Mouse (Mus musculus): ENCODE results near the gene Cox4i2. TPM values are rescaled to one million over a fixed set of nuclear protein-coding genes. Genes with fewer than 3 reads are reported as not detected.
A peak's percentile ranks its signal among the peaks of the same experiment; 100 is the strongest.

Gene Cox4i2
- polyA plus RNA-seq, 1 experiment from 2014 or later: 4.5 TPM

GRCm38 (mm10) chr2:152736090-152736601, 17.8 kb upstream of the Cox4i2 start, which contains the start of gene Id1:
TSS of gene Id1 (plus strand) at chr2:152736251.
- ATAC-seq (ENCODE audit: low read depth): peak; percentile 73
- 0% methylated on average over 28 of the region's 28 CpGs for WGBS
- no peaks in the 10 kb centered on the region for H3K36me3 ChIP-seq
- no peaks in the 10 kb centered on the region for H3K9me3 ChIP-seq
- peak within 1 kb of the TSS; percentile 84 for H3K9ac ChIP-seq
- peaks cover 62% of the 10 kb centered on the region for H3K4me1 ChIP-seq (replicated peaks)
- peak within 1 kb of the TSS; percentile 88 for H3K27ac ChIP-seq (replicated peaks)
- peak within 1 kb of the TSS; percentile 57 for H3K4me3 ChIP-seq
- H3K4me2 ChIP-seq: peak within 1 kb of the TSS; percentile 89
- H3K27me3 ChIP-seq: no peaks in the 10 kb centered on the region

DNA sequence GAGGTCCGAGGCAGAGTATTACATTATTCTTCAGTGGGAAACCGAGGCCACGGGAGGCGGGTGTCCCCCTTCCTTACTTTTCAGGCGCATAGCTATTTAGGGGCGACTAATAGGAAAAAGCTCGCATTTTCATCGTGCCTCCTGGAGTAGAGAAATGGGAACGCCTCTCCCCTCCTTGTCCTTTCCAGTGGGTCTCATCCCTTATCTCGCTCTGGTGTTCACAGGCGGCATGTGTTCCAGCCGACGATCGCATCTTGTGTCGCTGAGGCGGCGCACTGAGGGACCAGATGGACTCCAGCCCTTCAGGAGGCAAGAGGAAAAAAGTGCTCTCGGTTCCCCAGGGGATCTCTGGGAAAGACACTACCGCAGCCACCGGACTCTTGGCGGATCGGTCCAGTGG, 17.2 kb upstream of the Cox4i2 start:
- Histone ChIP-seq H3K4me1 (replicated peaks) (peaks cover 68% of the 10 kb centered on the region), H3K27ac (replicated peaks) (peak overlapping the region; percentile 88), H3K9me3 (no peaks in the 10 kb centered on the region), H3K4me2 (peak overlapping the region; percentile 89), H3K36me3 (no peaks in the 10 kb centered on the region), H3K9ac (peak overlapping the region; percentile 84), H3K27me3 (no peaks in the 10 kb centered on the region), H3K4me3 (peak overlapping the region; percentile 57)
- ATAC-seq (ENCODE audit: low read depth): no peak
- 0% methylated on average over 22 of the region's 22 CpGs for WGBS

GRCm38 (mm10) chr2:152737306-152738221, 16.4 kb upstream of the Cox4i2 start:
- no peaks in the 10 kb centered on the region for H3K36me3 ChIP-seq
- peak overlapping the region; percentile 84 for H3K9ac ChIP-seq
- ATAC-seq (ENCODE audit: low read depth): no peak
- no peaks in the 10 kb centered on the region for H3K9me3 ChIP-seq
- H3K4me3 ChIP-seq: peak overlapping the region; percentile 57
- H3K4me1 ChIP-seq (replicated peaks): peaks cover 76% of the 10 kb centered on the region
- peak overlapping the region; percentile 89 for H3K4me2 ChIP-seq
- H3K27me3 ChIP-seq: no peaks in the 10 kb centered on the region
- 11% methylated on average over 10 of the region's 10 CpGs for WGBS
- peak overlapping the region; percentile 88 for H3K27ac ChIP-seq (replicated peaks)

GRCm38 (mm10) chr2:152738341-152738740, 15.6 kb upstream of the Cox4i2 start:
- Histone ChIP-seq H3K27me3 (no peaks in the 10 kb centered on the region), H3K4me2 (peak overlapping the region; percentile 89), H3K4me1 (replicated peaks) (peaks cover 76% of the 10 kb centered on the region), H3K36me3 (no peaks in the 10 kb centered on the region), H3K4me3 (peak overlapping the region; percentile 57), H3K27ac (replicated peaks) (peak overlapping the region; percentile 88), H3K9me3 (no peaks in the 10 kb centered on the region), H3K9ac (peak overlapping the region; percentile 84)
- 62% methylated on average over 2 of the region's 2 CpGs for WGBS
- ATAC-seq (ENCODE audit: low read depth): no peak

DNA sequence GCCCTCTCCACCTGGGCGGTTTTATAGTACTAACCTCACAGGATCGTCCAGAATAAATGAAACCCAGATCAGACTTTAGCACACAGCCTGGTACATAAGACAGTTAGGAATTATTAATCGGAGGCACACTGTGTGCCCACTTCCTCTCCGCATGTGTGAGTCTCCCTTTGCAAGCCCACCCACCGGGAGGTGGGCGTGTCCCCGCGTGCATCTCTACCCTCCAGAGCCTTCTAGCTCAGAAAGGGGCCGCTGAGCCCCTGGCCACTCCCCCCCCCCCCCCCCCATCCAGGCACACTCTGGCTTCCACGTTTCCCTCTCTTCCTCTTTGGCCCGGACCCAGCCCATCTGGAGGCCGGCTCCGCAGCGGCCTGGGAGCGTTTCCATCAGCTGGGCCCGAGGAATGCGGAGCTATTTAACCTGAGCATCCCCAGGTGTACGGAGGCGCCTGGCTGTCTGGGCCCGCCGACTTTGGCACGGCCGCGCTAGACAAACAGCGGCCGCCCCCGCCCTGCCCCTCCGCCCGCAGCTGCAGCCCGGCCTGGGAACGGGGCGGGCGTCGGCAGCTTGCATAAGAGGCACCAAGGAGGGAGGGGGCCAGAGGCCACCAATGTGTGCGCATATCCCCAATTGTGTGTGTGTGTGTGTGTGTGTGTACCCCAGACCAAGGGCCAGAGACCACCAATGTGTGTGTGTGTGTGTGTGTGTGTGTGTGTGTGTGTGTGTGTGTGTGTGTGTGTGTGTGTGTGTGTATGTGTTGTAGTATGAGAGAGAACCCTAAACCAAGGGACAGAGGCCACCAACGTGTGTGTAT, 14.7 kb upstream of the Cox4i2 start:
- Histone ChIP-seq H3K36me3 (no peaks in the 10 kb centered on the region), H3K4me1 (replicated peaks) (peaks cover 74% of the 10 kb centered on the region), H3K4me2 (peak overlapping the region; percentile 89), H3K9me3 (no peaks in the 10 kb centered on the region), H3K27ac (replicated peaks) (peak overlapping the region; percentile 88), H3K4me3 (peak overlapping the region; percentile 57), H3K9ac (peak overlapping the region; percentile 84), H3K27me3 (no peaks in the 10 kb centered on the region)
- ATAC-seq (ENCODE audit: low read depth): peak; percentile 14
- WGBS: under 1% methylated on average over 34 of the region's 36 CpGs

DNA sequence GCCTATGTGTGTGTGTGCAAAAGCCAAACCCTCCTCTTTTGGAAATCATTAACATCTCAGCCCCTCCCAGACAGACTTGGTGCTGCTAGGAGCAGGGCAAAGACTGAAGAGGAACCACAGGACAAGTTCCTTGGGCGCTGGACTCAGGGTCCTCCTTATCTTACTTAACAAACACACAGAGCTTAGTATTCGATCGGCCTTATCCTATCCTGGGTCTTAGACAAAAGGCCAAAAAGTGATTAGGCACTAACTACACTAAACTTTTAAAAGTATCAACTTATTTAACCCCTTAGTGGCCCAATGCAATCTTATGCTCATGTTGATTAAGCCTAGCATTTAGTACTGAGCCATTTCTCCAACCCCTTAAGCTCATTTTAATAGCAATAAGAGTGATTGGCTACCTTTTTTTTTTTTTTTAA, 14.1 kb upstream of the Cox4i2 start:
- Histone ChIP-seq H3K9ac (peak overlapping the region; percentile 84; the same call in 1 of the 2 replicates), H3K4me1 (replicated peaks) (peaks cover 67% of the 10 kb centered on the region), H3K27ac (replicated peaks) (peak overlapping the region; percentile 88)

DNA sequence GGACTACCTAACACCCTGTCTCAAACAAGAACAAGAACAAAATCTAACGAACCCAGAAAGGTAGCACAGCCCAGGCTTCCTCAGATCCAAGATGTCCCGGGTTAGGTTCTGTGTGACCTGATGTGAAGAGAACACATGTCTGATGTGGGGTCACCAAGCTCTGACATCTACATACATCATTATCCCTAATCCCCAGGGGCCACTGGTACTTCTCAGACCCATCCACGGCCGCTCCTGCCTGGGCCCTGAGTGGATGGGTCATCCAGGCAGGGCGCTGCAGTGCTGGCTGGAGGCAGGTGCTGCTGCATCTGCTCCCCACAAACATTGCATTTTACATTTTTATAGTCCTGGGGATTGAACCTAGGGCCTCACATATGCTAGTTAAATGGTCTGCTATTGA, 13.5 kb upstream of the Cox4i2 start:
- WGBS: 59% methylated on average over 5 of the region's 5 CpGs
- Histone ChIP-seq H3K36me3 (no peaks in the 10 kb centered on the region), H3K4me1 (replicated peaks) (peaks cover 64% of the 10 kb centered on the region), H3K4me2 (no peak overlapping the region), H3K27ac (replicated peaks) (no peak overlapping the region), H3K9ac (no peak overlapping the region), H3K27me3 (no peaks in the 10 kb centered on the region), H3K9me3 (no peaks in the 10 kb centered on the region), H3K4me3 (no peak overlapping the region)
- no peak for ATAC-seq (ENCODE audit: low read depth)

More for the DNA sequence above, 14.1 kb upstream of the Cox4i2 start:
- ATAC-seq (ENCODE audit: low read depth): no peak
- Histone ChIP-seq H3K36me3 (no peaks in the 10 kb centered on the region), H3K4me3 (no peak overlapping the region), H3K9me3 (no peaks in the 10 kb centered on the region), H3K4me2 (peak overlapping the region; percentile 89), H3K27me3 (no peaks in the 10 kb centered on the region)
- WGBS: 41% methylated on average over 3 of the region's 3 CpGs

GRCm38 (mm10) chr2:152741153-152742041, 12.6 kb upstream of the Cox4i2 start:
- H3K27ac ChIP-seq (replicated peaks): peak overlapping the region; percentile 68
- H3K36me3 ChIP-seq: no peaks in the 10 kb centered on the region
- no peaks in the 10 kb centered on the region for H3K9me3 ChIP-seq
- no peak overlapping the region; the same call in 1 of the 2 replicates for H3K9ac ChIP-seq
- H3K4me1 ChIP-seq (replicated peaks): peaks cover 55% of the 10 kb centered on the region
- no peaks in the 10 kb centered on the region for H3K27me3 ChIP-seq
- WGBS: 52% methylated on average over 14 of the region's 14 CpGs
- peak; percentile 19; the same call in 1 of the 2 replicates for ATAC-seq (ENCODE audit: low read depth)
- no peak overlapping the region for H3K4me3 ChIP-seq
- peak overlapping the region; percentile 24; the same call in 1 of the 2 replicates for H3K4me2 ChIP-seq

- peaks cover 45% of the 10 kb centered on the region for H3K4me1 ChIP-seq (replicated peaks)
- 22% methylated on average over 10 of the region's 10 CpGs for WGBS
- H3K27me3 ChIP-seq: no peaks in the 10 kb centered on the region
- no peak overlapping the region for H3K4me3 ChIP-seq
- no peaks in the 10 kb centered on the region for H3K9me3 ChIP-seq
- H3K27ac ChIP-seq (replicated peaks): peak overlapping the region; percentile 68
- H3K36me3 ChIP-seq: no peaks in the 10 kb centered on the region
- ATAC-seq (ENCODE audit: low read depth): peak; percentile 62; the same call in 1 of the 2 replicates
- H3K4me2 ChIP-seq: peak overlapping the region; percentile 24; the same call in 1 of the 2 replicates
- no peak overlapping the region for H3K9ac ChIP-seq
These were observed 11.5 kb upstream of the Cox4i2 start for GRCm38 (mm10) chr2:152742435-152742834.

DNA sequence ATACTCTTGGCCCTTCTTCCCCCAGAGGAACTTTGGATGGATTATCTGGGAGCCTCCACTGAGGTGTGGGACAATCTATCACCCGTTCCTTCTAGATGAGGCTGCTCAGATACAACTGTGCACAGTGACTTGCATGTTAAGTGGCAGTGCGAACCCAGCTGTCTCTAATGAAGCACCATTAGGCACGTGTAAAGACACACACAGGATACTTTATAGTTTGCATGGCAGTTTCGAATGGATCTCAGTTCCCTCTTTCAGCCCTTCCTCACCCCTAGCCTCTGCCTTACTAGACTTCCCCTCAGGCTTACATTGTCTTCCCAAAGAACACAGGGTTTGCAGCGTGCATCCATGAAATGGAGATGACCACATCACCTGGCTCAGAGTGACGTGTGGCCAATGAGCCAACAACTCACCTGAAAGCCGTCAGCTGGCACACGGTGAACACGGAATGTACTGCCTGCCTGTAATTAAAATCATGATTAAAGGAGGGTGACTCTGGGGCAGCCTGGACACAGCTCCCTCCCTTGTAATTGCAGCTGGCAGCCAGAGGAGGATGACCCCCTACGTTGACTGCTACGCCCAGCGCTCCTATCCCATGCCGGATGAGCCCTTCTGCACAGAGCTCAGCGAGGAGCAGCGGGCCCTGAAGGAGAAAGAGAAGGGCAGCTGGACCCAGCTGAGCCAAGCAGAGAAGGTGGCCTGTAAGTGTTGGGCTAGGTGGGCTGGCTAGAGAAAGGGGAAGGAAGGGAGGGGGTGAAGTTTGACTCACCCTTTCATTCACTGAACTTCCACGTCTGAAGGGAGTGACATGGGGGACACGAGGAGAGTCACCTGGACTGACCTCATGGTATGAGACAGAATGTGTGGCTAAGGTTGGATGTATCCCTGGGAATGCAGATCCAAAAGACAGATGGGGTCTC, 2.8 kb downstream of the Cox4i2 start:
- Histone ChIP-seq H3K9me3 (no peaks in the 10 kb centered on the region), H3K27ac (replicated peaks) (no peak overlapping the region), H3K4me3 (no peak overlapping the region), H3K9ac (no peak overlapping the region), H3K4me2 (no peak overlapping the region), H3K27me3 (peaks cover 11% of the 10 kb centered on the region), H3K4me1 (replicated peaks) (peaks cover 19% of the 10 kb centered on the region), H3K36me3 (no peaks in the 10 kb centered on the region)
- WGBS: 54% methylated on average over 17 of the region's 17 CpGs
- ATAC-seq (ENCODE audit: low read depth): 0 out of 2 replicates have a peak, but pooled peaks have one; percentile 20
